Mouse (Mus musculus) stomach, embryonic 15.5 days (tissue): Measurements from ENCODE around the gene Ssh2. TPM values are rescaled to one million over a fixed set of nuclear protein-coding genes. Genes with fewer than 3 reads are reported as not detected.

Experiments
- ATAC-seq: fragments of 200-750 bp; cut with Nextera tagmentation; 2 replicates; pipeline ENCODE4 v1.8.0; 2017; ENCODE audit warnings: low read depth, moderate number of reproducible peaks, moderate TSS enrichment; ENCODE audit not compliant: insufficient read depth, low FRiP score
- H3K27ac ChIP-seq: fragments of 300-500 bp; sonication (generic); 2 replicates; pipeline ENCODE4 v1.5.1; 2015; ENCODE audit warnings: mild to moderate bottlenecking, inconsistent platforms
- H3K27me3 ChIP-seq: fragments of 300-500 bp; sonication (generic); replicated peaks from 2 replicates; pipeline ENCODE4 v1.6.1; 2015; ENCODE audit warnings: inconsistent platforms
- H3K36me3 ChIP-seq: fragments of 300-500 bp; sonication (generic); 2 replicates; pipeline ENCODE4 v1.6.1; 2015; ENCODE audit warnings: inconsistent platforms
- H3K4me1 ChIP-seq: fragments of 300-500 bp; sonication (generic); 2 replicates; pipeline ENCODE4 v1.6.1; 2015; ENCODE audit warnings: inconsistent platforms
- H3K4me2 ChIP-seq: fragments of 300-500 bp; sonication (generic); 2 replicates; pipeline ENCODE4 v1.6.1; 2015; ENCODE audit warnings: mild to moderate bottlenecking, inconsistent platforms
- H3K4me3 ChIP-seq: fragments of 300-500 bp; sonication (generic); replicated peaks from 2 replicates; pipeline ENCODE4 v1.5.1; 2015; ENCODE audit warnings: inconsistent platforms
- H3K9ac ChIP-seq: fragments of 300-500 bp; sonication (generic); 2 replicates; pipeline ENCODE4 v1.6.1; 2015; ENCODE audit warnings: inconsistent platforms
- H3K9me3 ChIP-seq: fragments of 300-500 bp; sonication (generic); 2 replicates; pipeline ENCODE4 v1.6.1; 2016; ENCODE audit warnings: inconsistent platforms
- WGBS: fragments of 180-500 bp; shearing (Covaris S2); methylation state at CpG from one replicate; pipeline ENCODE4 v1.1.7; 2015; 5-methylcytosine and 5-hydroxymethylcytosine counted together
- polyA plus RNA-seq: library from polyadenylated mRNA; unstranded; fragments of >200 nt; fragmentation: Nextera tagmentation; extraction: Ambion mirVana; gene quantifications from 2 replicates; pipeline ENCODE4 v1.2.1, GENCODE M21; 2015

Ssh2 gene
- polyA plus RNA-seq, 1 experiment from 2014 or later, result 6.9 TPM

GRCm38 (mm10) chr11:77194762-77195161 is 21.3 kb upstream of the Ssh2 start:
- H3K27ac ChIP-seq, result no peak overlapping the region
- no peaks in the 10 kb centered on the region for H3K4me1 ChIP-seq
- H3K4me2 ChIP-seq, result no peak overlapping the region
- 64% methylated on average over 1 of the region's 1 CpGs for WGBS
- no peaks in the 10 kb centered on the region for H3K9me3 ChIP-seq
- no peak for ATAC-seq
- H3K36me3 ChIP-seq, result no peaks in the 10 kb centered on the region
- H3K9ac ChIP-seq, result no peak overlapping the region
- no peaks in the 10 kb centered on the region for H3K27me3 ChIP-seq
- H3K4me3 ChIP-seq, result no peak overlapping the region

- 68% methylated on average over 11 of the region's 11 CpGs for WGBS
- H3K4me2 ChIP-seq, result no peak overlapping the region
- ATAC-seq, result no peak
- H3K4me3 ChIP-seq, result no peak overlapping the region
- no peaks in the 10 kb centered on the region for H3K4me1 ChIP-seq
- H3K9ac ChIP-seq, result no peak overlapping the region
- no peaks in the 10 kb centered on the region for H3K36me3 ChIP-seq
- H3K9me3 ChIP-seq, result no peaks in the 10 kb centered on the region
- H3K27me3 ChIP-seq, result no peaks in the 10 kb centered on the region
- H3K27ac ChIP-seq, result peak overlapping the region; percentile 51; the same call in 1 of the 2 replicates
Observed at GRCm38 (mm10) chr11:77195360-77196109, 20.6 kb upstream of the Ssh2 start.

GRCm38 (mm10) chr11:77196181-77197143 is 19.6 kb upstream of the Ssh2 start:
- Histone ChIP-seq H3K4me2 (no peak overlapping the region), H3K27ac (peak overlapping the region; percentile 51)

GRCm38 (mm10) chr11:77199636-77200035 is 16.5 kb upstream of the Ssh2 start:
- H3K27me3 ChIP-seq, result no peaks in the 10 kb centered on the region
- no peak overlapping the region for H3K27ac ChIP-seq
- no peaks in the 10 kb centered on the region for H3K4me1 ChIP-seq
- 30% methylated on average over 4 of the region's 4 CpGs for WGBS
- no peak for ATAC-seq
- H3K9me3 ChIP-seq, result no peaks in the 10 kb centered on the region
- no peak overlapping the region for H3K4me2 ChIP-seq
- no peaks in the 10 kb centered on the region for H3K36me3 ChIP-seq
- H3K4me3 ChIP-seq, result no peak overlapping the region
- H3K9ac ChIP-seq, result no peak overlapping the region

More at GRCm38 (mm10) chr11:77196181-77197143, 19.6 kb upstream of the Ssh2 start:
- Histone ChIP-seq H3K36me3 (no peaks in the 10 kb centered on the region), H3K9me3 (no peaks in the 10 kb centered on the region), H3K4me3 (no peak overlapping the region), H3K4me1 (no peaks in the 10 kb centered on the region), H3K27me3 (no peaks in the 10 kb centered on the region), H3K9ac (no peak overlapping the region)
- ATAC-seq, result no peak
- 30% methylated on average over 4 of the region's 4 CpGs for WGBS

- WGBS, result 62% methylated on average over 1 of the region's 1 CpGs
- Histone ChIP-seq H3K27ac (no peak overlapping the region), H3K27me3 (no peaks in the 10 kb centered on the region), H3K9me3 (no peaks in the 10 kb centered on the region), H3K9ac (no peak overlapping the region), H3K4me1 (no peaks in the 10 kb centered on the region), H3K4me2 (no peak overlapping the region), H3K36me3 (no peaks in the 10 kb centered on the region), H3K4me3 (no peak overlapping the region)
- no peak for ATAC-seq
Observed at GRCm38 (mm10) chr11:77200703-77201102, 15.4 kb upstream of the Ssh2 start.

GRCm38 (mm10) chr11:77214142-77214692 is 1.9 kb upstream of the Ssh2 start:
- Histone ChIP-seq H3K27ac (no peak overlapping the region), H3K9ac (no peak overlapping the region), H3K4me1 (0 out of 2 replicates have a peak, but pooled peaks cover 3% of the 10 kb centered on the region), H3K4me2 (no peak overlapping the region), H3K4me3 (no peak overlapping the region), H3K9me3 (no peaks in the 10 kb centered on the region), H3K36me3 (no peaks in the 10 kb centered on the region), H3K27me3 (no peaks in the 10 kb centered on the region)
- 87% methylated on average over 1 of the region's 1 CpGs for WGBS
- ATAC-seq, result no peak

GRCm38 (mm10) chr11:77214755-77215154 is 1.3 kb upstream of the Ssh2 start:
- H3K27me3 ChIP-seq, result no peaks in the 10 kb centered on the region
- no peaks in the 10 kb centered on the region for H3K36me3 ChIP-seq
- no peak for ATAC-seq
- no peak overlapping the region for H3K9ac ChIP-seq
- WGBS, result 0% methylated on average over 1 of the region's 1 CpGs
- H3K27ac ChIP-seq, result no peak overlapping the region
- no peak overlapping the region; the same call in 1 of the 2 replicates for H3K4me2 ChIP-seq
- 0 out of 2 replicates have a peak, but pooled peaks cover 3% of the 10 kb centered on the region for H3K4me1 ChIP-seq
- no peaks in the 10 kb centered on the region for H3K9me3 ChIP-seq
- no peak overlapping the region for H3K4me3 ChIP-seq

GRCm38 (mm10) chr11:77215483-77215882 is 604 bp upstream of the Ssh2 start:
- WGBS, result 2% methylated on average over 11 of the region's 11 CpGs
- Histone ChIP-seq H3K4me2 (peak overlapping the region; percentile 92), H3K9me3 (no peaks in the 10 kb centered on the region), H3K27me3 (no peaks in the 10 kb centered on the region), H3K27ac (peak overlapping the region; percentile 93), H3K36me3 (no peaks in the 10 kb centered on the region), H3K4me3 (peak overlapping the region; percentile 89), H3K9ac (peak overlapping the region; percentile 83), H3K4me1 (0 out of 2 replicates have a peak, but pooled peaks cover 3% of the 10 kb centered on the region)
- ATAC-seq, result peak; percentile 9; the same call in 1 of the 2 replicates

- H3K36me3 ChIP-seq, result no peaks in the 10 kb centered on the region
- ATAC-seq, result peak; percentile 59; the same call in 1 of the 2 replicates
- peak overlapping the region; percentile 89 for H3K4me3 ChIP-seq
- H3K4me1 ChIP-seq, result 0 out of 2 replicates have a peak, but pooled peaks cover 3% of the 10 kb centered on the region
- H3K9me3 ChIP-seq, result no peaks in the 10 kb centered on the region
- H3K4me2 ChIP-seq, result peak overlapping the region; percentile 92
- 2% methylated on average over 11 of the region's 11 CpGs for WGBS
- H3K27me3 ChIP-seq, result no peaks in the 10 kb centered on the region
- peak overlapping the region; percentile 83; the same call in 1 of the 2 replicates for H3K9ac ChIP-seq
- H3K27ac ChIP-seq, result peak overlapping the region; percentile 93; the same call in 1 of the 2 replicates
Observed at GRCm38 (mm10) chr11:77216761-77217130, 659 bp downstream of the Ssh2 start.

- Histone ChIP-seq H3K36me3 (no peaks in the 10 kb centered on the region), H3K9me3 (no peaks in the 10 kb centered on the region), H3K9ac (no peak overlapping the region), H3K4me3 (no peak overlapping the region), H3K27me3 (no peaks in the 10 kb centered on the region), H3K27ac (no peak overlapping the region), H3K4me1 (no peaks in the 10 kb centered on the region), H3K4me2 (no peak overlapping the region)
- 68% methylated on average over 2 of the region's 2 CpGs for WGBS
- ATAC-seq, result no peak
Observed at GRCm38 (mm10) chr11:77230765-77231164, 14.7 kb downstream of the Ssh2 start.

- no peak overlapping the region for H3K27ac ChIP-seq
- H3K4me1 ChIP-seq, result no peaks in the 10 kb centered on the region
- no peak overlapping the region for H3K9ac ChIP-seq
- no peak overlapping the region for H3K4me3 ChIP-seq
- 92% methylated on average over 2 of the region's 2 CpGs for WGBS
- no peaks in the 10 kb centered on the region for H3K9me3 ChIP-seq
- H3K36me3 ChIP-seq, result no peaks in the 10 kb centered on the region
- no peak for ATAC-seq
- no peaks in the 10 kb centered on the region for H3K27me3 ChIP-seq
- no peak overlapping the region for H3K4me2 ChIP-seq
Observed at GRCm38 (mm10) chr11:77231514-77231913, 15.4 kb downstream of the Ssh2 start.
